Mouse (Mus musculus) spleen, adult 2 months (tissue): ENCODE data around the gene Ccdc120.

Source experiments
- CTCF ChIP-seq: fragments of 200-500 bp; IDR thresholded peaks from 2 replicates; pipeline ENCODE4 v1.5.1; 2011; ENCODE audit warnings: mild to moderate bottlenecking, inconsistent platforms; ENCODE audit not compliant: insufficient read depth, insufficient read length, insufficient replicate concordance; ENCODE audit errors: extremely low read depth
- POLR2A ChIP-seq: fragments of 200-500 bp; IDR thresholded peaks from 2 replicates; pipeline ENCODE4 v1.6.1; 2011; ENCODE audit warnings: low read depth, low read length, inconsistent platforms

DNA sequence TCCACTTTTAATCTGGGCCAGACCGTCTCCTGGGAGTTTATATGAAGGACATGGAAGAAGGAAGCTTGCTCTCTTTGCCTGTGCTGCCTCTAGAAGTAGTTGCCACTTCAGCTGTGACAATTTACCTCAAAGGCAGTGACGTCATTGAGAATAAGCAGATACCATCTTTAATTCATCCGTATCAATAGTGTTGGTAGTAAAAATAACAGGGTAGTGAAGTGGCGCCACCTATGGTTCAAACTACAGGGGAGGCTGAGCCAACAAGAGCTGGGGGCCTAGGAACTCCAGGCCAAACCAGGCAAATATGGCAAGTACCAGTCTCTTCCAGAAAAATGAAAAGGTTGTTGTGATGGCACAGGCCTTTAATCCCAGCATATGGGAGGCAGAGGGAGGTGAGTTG, 57.8 kb downstream of the Ccdc120 start:
- TF ChIP-seq CTCF (no peak; the same call in 1 of the 2 replicates), POLR2A (no peak)
